Mouse (Mus musculus): ENCODE data around the gene Gm28778. TPM values are rescaled to one million over a fixed set of nuclear protein-coding genes. Genes with fewer than 3 reads are reported as not detected.
"Not testable (repeated sequence)": the region's sequence is repeated elsewhere in the genome, so short reads cannot be mapped to it uniquely, and the experiment has no call there.

Gm28778 gene
- not detected in 2 replicates for polyA plus RNA-seq (2015; fragmentation: Nextera tagmentation; extraction: Ambion mirVana)

DNA sequence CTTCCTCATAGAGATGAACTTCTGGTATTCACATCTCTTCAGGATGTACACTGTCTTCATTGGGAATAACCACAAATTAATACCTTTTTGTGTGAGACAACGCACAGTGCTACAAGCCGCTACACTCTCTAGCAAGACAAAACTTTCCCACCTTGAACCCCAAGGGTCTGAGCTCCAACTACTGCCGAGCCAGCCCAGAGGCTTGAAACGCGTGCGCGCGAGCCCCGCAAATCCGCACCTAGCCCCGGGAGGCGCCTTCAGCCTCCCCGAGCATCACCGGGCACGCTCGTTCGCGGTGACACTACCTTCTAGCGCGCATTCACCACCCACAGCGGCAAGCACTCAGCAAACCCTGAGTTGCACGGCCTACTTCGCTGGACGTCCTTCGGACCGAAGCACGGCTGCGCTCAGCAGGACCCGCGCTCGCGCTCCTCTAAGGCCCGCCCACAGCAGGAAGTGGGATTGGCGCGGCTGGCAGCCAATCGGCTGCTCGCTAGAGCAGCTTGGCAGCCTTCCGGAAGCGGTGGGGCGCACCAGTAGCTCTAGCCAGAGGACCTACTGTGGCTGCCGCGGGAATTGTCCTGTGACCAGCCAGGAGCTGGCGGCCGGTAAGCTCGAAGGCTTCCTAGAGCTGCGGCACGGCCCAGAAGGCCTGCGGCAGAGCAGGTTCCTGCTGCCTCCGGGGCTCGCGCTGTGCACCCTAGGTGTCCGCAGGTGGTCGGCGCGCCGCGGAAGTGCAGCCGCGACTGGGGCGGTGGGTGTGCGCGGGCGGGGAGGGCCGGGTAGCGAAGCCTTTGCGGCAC is at the start of gene Gm28778, which contains the start of the genes Pms1 and Ormdl1:
TSS of gene Gm28778 (plus strand) at position 531 of the 803 bp plus-strand sequence.
TSS of gene Pms1 (minus strand) at position 438 of the 803 bp plus-strand sequence.
TSS of gene Ormdl1 (plus strand) at position 515 of the 803 bp plus-strand sequence.
- Histone ChIP-seq H3K9ac (ENCODE audit: low read depth, low read length) (peak within 1 kb of the TSS; percentile 87), H3K4me3 (ENCODE audit: low read length) (peak within 1 kb of the TSS; percentile 85), H3K4me1 (ENCODE audit: control insufficient read depth, insufficient read depth, low read depth, low read length) (peaks cover 2% of the 10 kb centered on the region; the same call in 1 of the 2 replicates), H3K27me3 (replicated peaks; ENCODE audit: control insufficient read depth, insufficient read depth, low read length) (no peaks in the 10 kb centered on the region), H3K4me2 (ENCODE audit: low read length) (peak within 1 kb of the TSS; percentile 61), H3K27ac (ENCODE audit: low read depth, low read length) (peak within 1 kb of the TSS; percentile 85), H3K36me3 (ENCODE audit: control insufficient read depth, insufficient read depth, low read length) (no peaks in the 10 kb centered on the region), H3K9me3 (ENCODE audit: control insufficient read depth, low read length) (no peaks in the 10 kb centered on the region)
- ATAC-seq, result peak; percentile 100
- under 1% methylated on average over 66 of the region's 66 CpGs for WGBS

DNA sequence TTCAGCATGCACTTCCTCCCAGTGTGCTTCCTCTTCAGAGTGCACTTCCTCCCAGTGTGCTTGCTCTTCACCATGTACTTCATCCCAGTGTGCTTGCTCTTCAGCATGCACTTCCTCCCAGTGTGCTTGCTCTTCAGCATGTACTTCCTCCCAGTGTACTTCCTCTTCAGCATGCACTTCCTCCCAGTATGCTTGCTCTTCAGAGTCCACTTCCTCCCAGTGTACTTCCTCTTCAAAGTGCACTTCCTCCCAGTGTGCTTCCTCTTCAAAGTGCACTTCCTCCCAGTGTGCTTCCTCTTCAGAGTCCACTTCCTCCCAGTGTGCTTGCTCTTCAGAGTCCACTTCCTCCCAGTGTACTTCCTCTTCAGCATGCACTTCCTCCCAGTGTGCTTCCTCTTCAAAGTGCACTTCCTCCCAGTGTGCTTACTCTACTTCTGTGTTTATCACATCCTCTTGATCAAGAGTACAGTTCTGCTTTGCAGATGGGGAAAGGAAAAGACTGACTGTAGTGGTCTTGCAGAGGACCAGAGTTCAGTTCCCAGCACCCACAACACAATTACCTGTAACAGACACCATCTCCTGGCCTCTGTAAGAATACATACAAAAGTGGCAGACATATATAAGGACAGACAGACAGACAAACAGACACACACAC is 31.8 kb upstream of the Gm28778 start:
- H3K9ac ChIP-seq (ENCODE audit: low read depth, low read length); ATAC-seq; H3K9me3 ChIP-seq (ENCODE audit: control insufficient read depth, low read length); H3K4me1 ChIP-seq (ENCODE audit: control insufficient read depth, insufficient read depth, low read depth, low read length); H3K27ac ChIP-seq (ENCODE audit: low read depth, low read length); H3K27me3 ChIP-seq (replicated peaks; ENCODE audit: control insufficient read depth, insufficient read depth, low read length); H3K36me3 ChIP-seq (ENCODE audit: control insufficient read depth, insufficient read depth, low read length); H3K4me3 ChIP-seq (ENCODE audit: low read length); H3K4me2 ChIP-seq (ENCODE audit: low read length): not testable (repeated sequence)

DNA sequence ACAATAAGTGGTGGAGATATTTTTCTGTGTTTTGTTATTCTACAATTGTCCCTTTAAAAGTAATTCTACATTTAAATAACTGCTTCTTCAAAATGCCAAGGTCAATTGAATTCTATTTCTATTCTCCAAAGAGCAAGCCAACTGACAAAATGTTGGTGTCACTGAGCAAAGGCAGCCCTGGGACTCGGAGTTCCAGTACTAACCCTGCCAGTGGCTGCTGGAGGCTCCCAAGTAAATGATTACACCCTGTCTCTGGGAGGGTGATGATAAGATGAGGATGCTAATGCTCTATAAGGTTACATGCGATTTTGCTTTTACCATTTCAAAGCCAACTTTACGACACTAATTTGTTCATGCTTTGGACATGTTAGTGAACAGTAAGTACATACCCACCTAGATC is 27.0 kb upstream of the Gm28778 start:
- Histone ChIP-seq H3K4me1 (ENCODE audit: control insufficient read depth, insufficient read depth, low read depth, low read length) (no peaks in the 10 kb centered on the region), H3K36me3 (ENCODE audit: control insufficient read depth, insufficient read depth, low read length) (no peaks in the 10 kb centered on the region; the same call in 1 of the 2 replicates), H3K27ac (ENCODE audit: low read depth, low read length) (no peak overlapping the region), H3K27me3 (replicated peaks; ENCODE audit: control insufficient read depth, insufficient read depth, low read length) (no peaks in the 10 kb centered on the region), H3K9ac (ENCODE audit: low read depth, low read length) (no peak overlapping the region), H3K4me3 (ENCODE audit: low read length) (no peak overlapping the region), H3K4me2 (ENCODE audit: low read length) (no peak overlapping the region), H3K9me3 (ENCODE audit: control insufficient read depth, low read length) (no peaks in the 10 kb centered on the region)
- ATAC-seq, result no peak
- WGBS, result 93% methylated on average over 3 of the region's 3 CpGs

DNA sequence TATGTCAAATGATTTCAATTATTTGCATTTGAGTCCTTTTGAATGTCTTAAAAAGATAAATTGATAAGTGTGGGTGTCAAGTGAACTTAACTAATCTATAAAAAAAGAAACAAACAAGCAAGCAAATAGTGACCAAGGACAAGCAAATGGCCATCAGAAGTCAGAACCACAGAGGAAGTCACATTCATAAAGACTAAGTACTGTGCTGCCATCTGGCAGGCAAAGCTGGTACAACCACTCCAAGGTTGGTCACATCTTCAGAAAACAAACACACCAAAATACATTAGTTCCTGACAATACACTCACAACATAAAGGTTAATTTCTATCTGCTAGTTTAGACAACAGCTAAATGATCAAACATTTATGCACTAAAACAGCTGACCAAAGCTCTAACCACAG is 24.3 kb upstream of the Gm28778 start:
- peak; percentile 78 for ATAC-seq
- H3K4me1 ChIP-seq (ENCODE audit: control insufficient read depth, insufficient read depth, low read depth, low read length), result no peaks in the 10 kb centered on the region

DNA sequence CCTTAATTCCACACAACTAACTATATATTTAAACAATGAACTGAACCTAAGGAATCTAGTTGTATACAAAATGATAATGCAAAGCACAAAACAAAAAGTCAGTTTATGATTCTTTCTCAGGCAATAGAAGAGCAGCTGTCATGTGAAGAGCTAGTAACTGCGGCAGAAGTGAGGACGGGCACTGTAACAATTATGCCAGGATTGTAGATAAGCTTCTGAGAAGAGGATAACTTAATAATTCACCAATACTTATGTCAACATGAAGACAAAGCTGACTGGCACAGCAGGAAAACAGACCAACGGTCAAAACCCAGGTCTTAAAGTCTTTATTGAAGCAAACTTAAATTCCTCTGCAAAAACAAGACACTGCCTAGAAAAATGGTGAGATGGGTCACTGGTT is 5.7 kb upstream of the Gm28778 start:
- no peak overlapping the region for H3K27ac ChIP-seq (ENCODE audit: low read depth, low read length)
- no peaks in the 10 kb centered on the region for H3K27me3 ChIP-seq (replicated peaks; ENCODE audit: control insufficient read depth, insufficient read depth, low read length)
- H3K4me2 ChIP-seq (ENCODE audit: low read length), result no peak overlapping the region
- H3K4me3 ChIP-seq (ENCODE audit: low read length), result no peak overlapping the region
- no peaks in the 10 kb centered on the region; the same call in 1 of the 2 replicates for H3K4me1 ChIP-seq (ENCODE audit: control insufficient read depth, insufficient read depth, low read depth, low read length)
- 90% methylated on average over 3 of the region's 3 CpGs for WGBS
- ATAC-seq, result no peak
- H3K9me3 ChIP-seq (ENCODE audit: control insufficient read depth, low read length), result no peaks in the 10 kb centered on the region
- no peak overlapping the region for H3K9ac ChIP-seq (ENCODE audit: low read depth, low read length)
- H3K36me3 ChIP-seq (ENCODE audit: control insufficient read depth, insufficient read depth, low read length), result no peaks in the 10 kb centered on the region

More for the DNA sequence above, 24.3 kb upstream of the Gm28778 start:
- no peak overlapping the region for H3K9ac ChIP-seq (ENCODE audit: low read depth, low read length)
- no peak overlapping the region for H3K4me2 ChIP-seq (ENCODE audit: low read length)
- H3K27me3 ChIP-seq (replicated peaks; ENCODE audit: control insufficient read depth, insufficient read depth, low read length), result no peaks in the 10 kb centered on the region
- no peaks in the 10 kb centered on the region for H3K36me3 ChIP-seq (ENCODE audit: control insufficient read depth, insufficient read depth, low read length)
- no peak overlapping the region for H3K4me3 ChIP-seq (ENCODE audit: low read length)
- H3K9me3 ChIP-seq (ENCODE audit: control insufficient read depth, low read length), result no peaks in the 10 kb centered on the region
- H3K27ac ChIP-seq (ENCODE audit: low read depth, low read length), result no peak overlapping the region

DNA sequence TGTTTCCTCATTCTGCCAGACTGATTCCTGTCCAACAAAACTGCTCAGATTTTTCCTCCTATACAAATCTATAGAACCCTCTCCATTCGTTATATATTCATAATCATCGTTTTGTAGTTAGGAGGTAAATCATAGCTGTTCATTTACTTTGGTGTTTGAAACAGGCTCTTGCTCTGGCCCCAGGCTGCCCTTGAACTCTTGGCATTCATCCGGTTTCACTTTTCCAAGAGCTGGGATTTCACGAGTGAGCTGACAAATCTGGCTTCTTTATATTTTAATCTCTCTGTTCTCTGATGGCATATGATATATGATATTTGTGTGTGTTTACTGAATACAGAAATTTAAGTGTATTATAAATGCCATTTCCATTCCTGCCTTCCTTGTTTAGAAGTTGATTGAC is 3.6 kb downstream of the Gm28778 start:
- no peaks in the 10 kb centered on the region for H3K9me3 ChIP-seq (ENCODE audit: control insufficient read depth, low read length)
- H3K27ac ChIP-seq (ENCODE audit: low read depth, low read length), result no peak overlapping the region
- H3K36me3 ChIP-seq (ENCODE audit: control insufficient read depth, insufficient read depth, low read length), result no peaks in the 10 kb centered on the region
- H3K4me3 ChIP-seq (ENCODE audit: low read length), result no peak overlapping the region
- ATAC-seq, result no peak
- 89% methylated on average over 4 of the region's 4 CpGs for WGBS
- H3K9ac ChIP-seq (ENCODE audit: low read depth, low read length), result no peak overlapping the region
- H3K4me1 ChIP-seq (ENCODE audit: control insufficient read depth, insufficient read depth, low read depth, low read length), result peaks cover 2% of the 10 kb centered on the region; the same call in 1 of the 2 replicates
- H3K4me2 ChIP-seq (ENCODE audit: low read length), result no peak overlapping the region
- H3K27me3 ChIP-seq (replicated peaks; ENCODE audit: control insufficient read depth, insufficient read depth, low read length), result no peaks in the 10 kb centered on the region

DNA sequence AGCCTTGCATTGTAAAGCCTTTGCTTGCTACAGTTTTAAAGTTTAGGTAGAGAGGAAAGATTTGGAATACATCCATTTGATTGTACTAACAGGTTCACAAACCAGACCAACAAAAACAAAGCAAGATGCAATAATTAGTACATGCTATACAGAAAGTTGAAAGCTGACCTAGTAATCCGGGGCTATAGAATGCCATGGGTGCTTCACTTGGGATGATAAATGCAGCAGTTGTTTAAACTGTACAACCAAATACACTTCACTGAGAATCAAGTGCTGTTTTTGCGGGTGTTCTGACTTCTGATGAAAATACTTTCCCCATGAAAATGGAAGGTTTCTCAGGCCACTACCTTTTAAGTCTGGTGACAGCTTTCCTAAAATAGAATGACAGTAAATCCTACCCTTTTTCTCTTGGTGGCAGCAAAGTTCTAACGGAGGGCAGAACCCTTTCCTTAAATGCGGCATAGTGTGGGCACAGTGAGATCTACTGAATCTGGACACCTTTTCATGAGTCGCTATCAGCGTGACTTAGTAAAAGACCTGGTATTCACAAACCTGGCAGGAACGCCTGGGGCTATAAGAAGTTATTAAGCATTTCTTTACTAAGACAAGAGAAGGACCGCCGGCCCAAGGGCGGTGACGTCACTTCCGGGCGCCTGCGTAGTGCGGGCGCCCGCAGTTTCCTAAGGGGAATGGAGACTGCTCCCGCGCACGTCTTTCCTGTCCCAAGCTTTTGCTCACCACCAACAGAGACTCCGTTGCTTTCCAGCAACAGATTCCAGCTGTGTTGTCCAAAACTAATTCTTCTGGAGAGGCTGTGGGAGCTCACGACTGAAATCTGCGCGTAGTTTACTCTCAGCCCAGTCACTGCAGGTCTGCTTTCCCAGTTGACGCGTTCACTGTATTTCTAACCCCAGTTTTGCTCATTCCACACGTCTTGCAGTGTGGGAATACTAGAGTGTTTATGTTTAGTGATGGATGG is 16.4 kb downstream of the Gm28778 start, which contains the start of gene Osgepl1:
TSS of gene Osgepl1 (plus strand) at position 636 of the 979 bp plus-strand sequence.
- H3K9ac ChIP-seq (ENCODE audit: low read depth, low read length), result peak within 1 kb of the TSS; percentile 81
- H3K4me2 ChIP-seq (ENCODE audit: low read length), result peak within 1 kb of the TSS; percentile 71
- H3K27ac ChIP-seq (ENCODE audit: low read depth, low read length), result peak within 1 kb of the TSS; percentile 86
- ATAC-seq, result peak; percentile 100
- peak within 1 kb of the TSS; percentile 67 for H3K4me3 ChIP-seq (ENCODE audit: low read length)
- WGBS, result 2% methylated on average over 27 of the region's 27 CpGs
- no peaks in the 10 kb centered on the region for H3K27me3 ChIP-seq (replicated peaks; ENCODE audit: control insufficient read depth, insufficient read depth, low read length)
- H3K4me1 ChIP-seq (ENCODE audit: control insufficient read depth, insufficient read depth, low read depth, low read length), result peaks cover 4% of the 10 kb centered on the region
- no peaks in the 10 kb centered on the region for H3K36me3 ChIP-seq (ENCODE audit: control insufficient read depth, insufficient read depth, low read length)
- no peaks in the 10 kb centered on the region for H3K9me3 ChIP-seq (ENCODE audit: control insufficient read depth, low read length)

DNA sequence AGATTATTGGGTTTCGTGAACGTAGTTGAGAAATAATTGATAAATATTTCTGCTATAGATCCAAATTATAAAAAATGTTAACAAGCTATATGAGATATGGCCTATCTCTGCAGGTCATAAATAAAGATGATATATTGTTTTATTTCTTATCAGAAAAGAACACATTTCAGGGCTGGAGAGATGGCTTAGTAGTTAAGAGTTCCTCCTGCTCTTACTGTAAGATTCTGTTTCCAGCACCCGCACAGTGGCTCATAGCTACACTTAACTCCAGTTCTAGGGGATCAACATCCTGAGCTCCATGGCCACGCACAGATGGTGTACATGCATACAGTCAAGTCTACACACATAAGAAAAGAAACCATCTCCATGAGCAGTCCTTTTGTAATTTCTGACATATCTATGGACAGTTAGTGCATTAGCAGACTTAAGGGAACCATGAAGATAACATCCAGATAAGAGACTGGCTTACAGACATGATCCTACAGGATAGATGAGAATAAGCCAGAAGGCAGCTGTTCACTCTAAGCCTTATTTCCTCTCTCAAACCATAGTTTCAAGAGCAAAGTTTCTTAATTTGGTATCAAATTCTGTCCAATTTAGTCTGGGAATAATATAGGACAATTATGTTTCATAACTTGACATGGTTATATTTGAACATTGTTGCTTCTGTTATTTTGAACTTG is 24.9 kb downstream of the Gm28778 start:
- Histone ChIP-seq H3K9me3 (ENCODE audit: control insufficient read depth, low read length) (no peaks in the 10 kb centered on the region), H3K4me1 (ENCODE audit: control insufficient read depth, insufficient read depth, low read depth, low read length) (no peaks in the 10 kb centered on the region), H3K4me3 (ENCODE audit: low read length) (no peak overlapping the region), H3K27me3 (replicated peaks; ENCODE audit: control insufficient read depth, insufficient read depth, low read length) (no peaks in the 10 kb centered on the region), H3K36me3 (ENCODE audit: control insufficient read depth, insufficient read depth, low read length) (no peaks in the 10 kb centered on the region; the same call in none of the 2 replicates), H3K27ac (ENCODE audit: low read depth, low read length) (no peak overlapping the region), H3K4me2 (ENCODE audit: low read length) (no peak overlapping the region), H3K9ac (ENCODE audit: low read depth, low read length) (no peak overlapping the region)
- no peak for ATAC-seq
- 99% methylated on average over 4 of the region's 4 CpGs for WGBS

All from hindbrain, embryonic 16.5 days (tissue).